Mouse (Mus musculus): Measurements from ENCODE around the gene Prss2. TPM values are rescaled to one million over a fixed set of nuclear protein-coding genes. Genes with fewer than 3 reads are reported as not detected.
"Not testable (repeated sequence)": the region's sequence is repeated elsewhere in the genome, so short reads cannot be mapped to it uniquely, and the experiment has no call there.

Gene Prss2
- total RNA-seq (2015) (not detected in 2 replicates), total RNA-seq (2017) (not detected in 2 replicates)

GRCm38 (mm10) chr6:41521487-41521886 lies at the start of gene Prss2:
TSS of gene Prss2 (plus strand) at chr6:41521787.
- ATAC-seq (replicated peaks; ENCODE audit: poor library complexity) = 0 out of 2 replicates have a peak, but pooled peaks have one; percentile 21

GRCm38 (mm10) chr6:41499374-41499773 lies 22.2 kb upstream of the Prss2 start:
- ATAC-seq (replicated peaks; ENCODE audit: poor library complexity) = peak; percentile 73

DNA sequence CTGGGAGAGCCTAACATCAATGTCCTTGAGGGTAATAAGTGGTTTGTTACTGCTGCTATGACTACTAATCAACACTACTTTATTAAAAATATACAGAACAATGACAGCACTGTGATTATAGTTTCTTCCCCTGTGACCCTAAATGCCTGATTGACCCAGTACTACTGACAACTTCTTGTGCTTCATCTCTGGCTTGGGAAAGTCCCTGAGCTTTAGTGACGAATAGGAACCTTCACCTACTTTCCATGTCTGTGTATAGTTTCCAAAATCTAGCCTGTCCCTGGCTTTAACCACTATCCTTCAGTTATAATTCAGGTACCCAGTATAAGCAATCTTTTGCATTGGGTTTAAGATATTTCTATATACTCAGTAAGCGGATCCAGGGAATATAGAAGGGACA lies 16.7 kb upstream of the Prss2 start:
- no peak for ATAC-seq (replicated peaks; ENCODE audit: poor library complexity)

GRCm38 (mm10) chr6:41505323-41505722 lies 16.3 kb upstream of the Prss2 start:
- peak; percentile 69 for ATAC-seq (replicated peaks; ENCODE audit: poor library complexity)

GRCm38 (mm10) chr6:41518017-41518524 lies 3.5 kb upstream of the Prss2 start:
- peak; percentile 98 for ATAC-seq (replicated peaks; ENCODE audit: poor library complexity)

DNA sequence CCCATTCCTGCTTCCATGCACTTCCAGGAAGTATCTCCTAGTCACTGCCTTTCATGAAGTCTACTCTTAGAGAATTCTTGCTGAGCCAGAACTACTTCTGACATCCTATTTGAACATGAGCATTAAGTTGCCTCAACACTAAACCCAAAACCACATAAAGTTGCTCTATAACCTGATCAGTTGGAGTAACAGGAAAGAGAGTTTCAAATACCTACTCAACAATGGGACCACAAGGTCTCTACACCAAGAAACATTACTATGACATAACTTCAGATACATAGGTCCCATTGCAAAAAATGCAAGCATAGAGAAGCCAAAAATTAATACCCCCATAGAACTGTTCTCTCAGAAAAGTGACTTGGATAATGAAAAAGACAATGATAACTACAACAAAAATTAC lies 4.9 kb downstream of the Prss2 start:
- peak; percentile 54 for ATAC-seq (replicated peaks; ENCODE audit: poor library complexity)

GRCm38 (mm10) chr6:41527402-41527801 lies 5.8 kb downstream of the Prss2 start:
- peak; percentile 72 for ATAC-seq (replicated peaks; ENCODE audit: poor library complexity)

DNA sequence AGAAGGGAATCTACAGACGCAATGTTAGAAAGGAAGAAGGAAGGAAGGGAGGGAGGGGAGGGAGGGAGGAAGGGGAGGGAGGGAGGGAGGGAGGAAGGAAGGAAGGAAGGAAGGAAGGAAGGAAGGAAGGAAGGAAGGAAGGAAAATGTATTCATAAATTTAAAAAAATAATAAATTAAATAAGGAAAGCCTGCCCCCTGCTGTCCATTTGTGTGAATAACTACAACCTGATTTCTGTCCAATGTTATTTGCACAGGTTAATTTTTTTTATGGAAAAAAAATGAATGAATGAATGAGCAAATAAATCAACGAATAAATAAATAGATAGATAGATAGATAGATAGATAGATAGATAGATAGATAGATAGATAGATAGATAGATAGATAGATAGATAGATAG lies 8.4 kb downstream of the Prss2 start:
- peak; percentile 46; the same call in 1 of the 2 replicates for ATAC-seq (replicated peaks; ENCODE audit: poor library complexity)

DNA sequence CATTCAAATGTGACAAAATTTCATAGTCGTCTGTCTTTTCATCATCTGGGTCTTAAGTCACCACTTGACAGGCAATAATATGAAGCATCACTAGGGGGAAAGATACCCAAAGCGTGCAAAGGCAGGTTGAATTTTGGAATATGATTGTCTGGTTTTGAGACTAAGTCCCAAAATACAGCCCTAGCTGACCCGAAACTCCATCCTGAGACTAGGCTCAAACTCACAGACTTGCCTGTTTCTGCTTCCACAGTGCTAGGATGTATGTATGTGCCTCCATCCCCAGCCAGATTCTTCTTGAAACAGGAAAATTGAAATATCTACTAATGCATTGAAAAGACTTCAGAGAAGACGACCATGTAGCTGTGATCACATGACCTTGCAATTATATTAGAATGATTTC lies 10.6 kb downstream of the Prss2 start:
- ATAC-seq (replicated peaks; ENCODE audit: poor library complexity) = no peak

GRCm38 (mm10) chr6:41532687-41533284 lies 11.2 kb downstream of the Prss2 start:
- ATAC-seq (replicated peaks; ENCODE audit: poor library complexity) = no peak

GRCm38 (mm10) chr6:41537376-41537775 lies 15.8 kb downstream of the Prss2 start:
- ATAC-seq (replicated peaks; ENCODE audit: poor library complexity) = no peak

- not testable (repeated sequence) for ATAC-seq (replicated peaks; ENCODE audit: poor library complexity)
Observed at GRCm38 (mm10) chr6:41538296-41538695, 16.7 kb downstream of the Prss2 start.

- peak; percentile 60 for ATAC-seq (replicated peaks; ENCODE audit: poor library complexity)
Observed at GRCm38 (mm10) chr6:41540746-41541145, 19.2 kb downstream of the Prss2 start.

DNA sequence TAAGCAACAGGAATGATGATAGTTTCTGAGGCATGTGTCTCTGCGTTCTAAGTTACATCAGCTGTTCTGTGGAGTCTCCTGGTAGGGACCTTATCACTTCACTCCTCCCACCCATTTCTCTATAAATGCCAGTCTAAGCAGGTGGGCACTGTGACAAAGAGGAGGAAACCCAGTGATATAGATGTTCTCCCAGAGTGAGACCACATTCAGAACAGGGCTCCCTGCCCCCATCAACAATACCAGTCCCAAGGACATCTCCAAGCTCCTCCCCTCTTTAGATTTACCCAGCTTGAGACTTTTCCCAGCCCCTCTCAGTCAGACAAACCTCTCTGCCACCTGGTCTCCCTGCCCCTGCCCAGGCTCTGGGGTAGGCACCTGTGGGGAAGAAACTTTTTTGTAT lies 20.2 kb downstream of the Prss2 start:
- ATAC-seq (replicated peaks; ENCODE audit: poor library complexity) = peak; percentile 65

- no peak for ATAC-seq (replicated peaks; ENCODE audit: poor library complexity)
Observed at GRCm38 (mm10) chr6:41542983-41543382, 21.4 kb downstream of the Prss2 start.

- ATAC-seq (replicated peaks; ENCODE audit: poor library complexity) = 0 out of 2 replicates have a peak, but pooled peaks have one; percentile 3
Observed at GRCm38 (mm10) chr6:41543411-41544050, 21.9 kb downstream of the Prss2 start.

DNA sequence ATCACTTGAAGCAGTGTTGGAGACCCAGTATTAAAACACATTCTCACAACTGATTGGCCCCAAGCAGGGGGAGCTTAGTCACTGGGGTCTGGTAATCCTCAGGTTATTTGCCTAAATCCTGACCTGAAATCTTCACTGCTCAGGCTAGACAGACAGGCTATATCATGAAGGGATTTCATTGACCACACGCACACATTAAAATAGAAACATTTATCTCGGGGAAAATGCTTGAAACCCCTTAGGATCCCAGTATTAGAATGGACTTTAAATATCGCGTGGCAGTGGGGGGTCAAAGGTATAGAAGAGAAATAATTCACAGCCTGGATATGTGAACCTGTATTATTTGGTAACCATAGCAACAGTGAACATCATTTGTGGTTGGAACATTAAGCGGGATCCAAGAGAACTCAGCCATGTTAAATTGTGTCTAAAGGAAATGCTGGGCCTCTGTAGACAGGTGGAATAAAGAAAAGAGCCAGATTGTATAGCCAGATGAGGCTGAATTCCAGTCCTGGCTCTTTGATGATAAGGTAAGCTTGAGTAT lies 22.9 kb downstream of the Prss2 start:
- no peak for ATAC-seq (replicated peaks; ENCODE audit: poor library complexity)

GRCm38 (mm10) chr6:41545266-41545665 lies 23.7 kb downstream of the Prss2 start:
- no peak for ATAC-seq (replicated peaks; ENCODE audit: poor library complexity)

DNA sequence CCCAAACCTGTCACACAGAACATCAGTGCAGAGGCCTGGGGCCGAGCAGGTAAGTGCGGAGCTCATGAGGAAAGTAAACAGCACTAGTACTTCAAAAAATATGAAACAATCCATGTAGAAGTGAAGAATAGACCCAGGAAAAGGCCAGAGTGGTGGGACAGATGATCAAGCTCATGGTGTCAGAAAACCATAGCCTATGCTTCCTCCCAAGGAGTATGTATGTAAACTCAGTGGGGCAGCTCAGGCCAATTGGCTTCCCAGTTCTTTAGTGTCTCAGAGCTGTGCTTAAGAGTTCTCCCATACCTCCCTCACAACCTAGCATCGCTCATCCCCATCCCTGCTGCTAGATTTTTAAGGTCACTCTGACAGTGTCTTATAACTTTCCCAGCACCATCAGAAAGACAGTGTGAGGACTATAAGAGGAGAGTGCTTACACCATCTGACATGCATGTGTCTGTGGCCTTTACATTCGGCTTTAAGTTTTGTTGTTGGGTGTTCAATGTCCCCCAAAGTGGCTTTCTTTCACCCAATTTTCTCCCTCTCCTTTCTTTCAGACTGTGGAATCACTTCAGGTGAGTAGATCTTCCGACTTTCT lies 25.6 kb downstream of the Prss2 start:
- ATAC-seq (replicated peaks; ENCODE audit: poor library complexity) = no peak

DNA sequence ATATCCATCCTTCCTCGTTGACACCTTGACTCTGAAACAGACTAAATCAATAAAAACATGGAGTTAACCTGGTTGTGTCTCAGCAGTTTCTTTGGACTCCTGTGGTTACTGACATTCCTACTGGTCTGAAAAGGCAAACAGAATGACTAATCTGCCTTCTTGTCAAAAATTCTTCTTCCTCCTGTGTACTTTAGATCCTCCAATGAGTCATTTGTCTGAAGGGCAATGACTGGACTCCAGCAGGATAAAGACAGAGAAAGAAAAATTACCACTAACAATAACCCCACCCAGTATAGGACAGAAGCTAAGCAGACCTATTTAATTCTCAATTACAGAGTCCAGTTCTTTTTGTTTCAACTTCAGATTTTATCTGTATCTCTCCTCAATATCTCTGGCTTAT lies 26.7 kb downstream of the Prss2 start:
- ATAC-seq (replicated peaks; ENCODE audit: poor library complexity) = no peak

- no peak for ATAC-seq (replicated peaks; ENCODE audit: poor library complexity)
Observed at GRCm38 (mm10) chr6:41553356-41554010, 31.9 kb downstream of the Prss2 start.
